Mouse (Mus musculus) myocyte (in vitro differentiated cells): ENCODE measurements around the gene Epsti1.

Experiments
- E2F4 ChIP-seq: IDR thresholded peaks from one replicate; pipeline ENCODE4 v1.6.1; 2011; ENCODE audit warnings: mild to moderate bottlenecking, control low read depth, moderate library complexity; ENCODE audit not compliant: insufficient read depth
- MAX ChIP-seq: IDR thresholded peaks from one replicate; pipeline ENCODE4 v1.6.1; 2011; ENCODE audit warnings: low read depth, mild to moderate bottlenecking, control low read depth
- POLR2A ChIP-seq: IDR thresholded peaks from one replicate; pipeline ENCODE4 v1.6.1; 2011; ENCODE audit warnings: low read depth, mild to moderate bottlenecking, control low read depth, moderate library complexity; ENCODE audit not compliant: insufficient read length
- POLR2AphosphoS2 ChIP-seq: IDR thresholded peaks from one replicate; pipeline ENCODE4 v1.6.1; 2011; ENCODE audit warnings: low read depth, control low read depth; ENCODE audit not compliant: insufficient read length
- TCF12 ChIP-seq: IDR thresholded peaks from one replicate; pipeline ENCODE4 v1.6.1; 2011; ENCODE audit warnings: mild to moderate bottlenecking, control low read depth; ENCODE audit not compliant: poor library complexity, insufficient read depth, severe bottlenecking
- USF1 ChIP-seq: IDR thresholded peaks from one replicate; pipeline ENCODE4 v1.6.1; 2011; ENCODE audit warnings: low read depth, mild to moderate bottlenecking, control low read depth, moderate library complexity

DNA sequence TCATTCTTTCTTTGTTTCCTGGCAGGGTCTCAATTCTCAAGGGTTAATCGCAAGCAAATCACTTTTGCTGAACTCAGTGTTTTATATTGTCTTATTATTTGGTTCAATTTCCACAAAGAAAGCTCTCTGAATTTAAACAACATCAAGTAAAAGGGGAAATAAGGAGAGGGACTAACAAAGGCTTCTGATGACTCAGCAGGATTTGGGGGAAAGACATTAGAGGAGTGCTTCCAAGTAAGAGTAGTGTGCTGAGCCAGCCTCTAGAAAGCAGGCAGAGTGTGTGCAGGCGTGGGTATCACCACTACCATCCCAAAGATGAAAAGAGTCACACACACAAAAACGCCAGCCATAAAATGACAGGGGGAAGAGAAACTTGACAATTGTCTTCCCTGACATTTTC, 40.0 kb upstream of the Epsti1 start:
- TF ChIP-seq MAX (no peak), POLR2A (no peak), E2F4 (no peak), TCF12 (no peak), USF1 (no peak), POLR2AphosphoS2 (no peak)
